Mouse (Mus musculus): ENCODE results near the gene G0s2. TPM values are rescaled to one million over a fixed set of nuclear protein-coding genes. Genes with fewer than 3 reads are reported as not detected.

The G0s2 gene
- total RNA-seq (2014; rRNA removed) (5.3 and 8.6 TPM in 2 replicates), polyA plus RNA-seq (2015; fragmentation: Nextera tagmentation; extraction: Ambion mirVana) (5.8 and 6.5 TPM in 2 replicates)

DNA sequence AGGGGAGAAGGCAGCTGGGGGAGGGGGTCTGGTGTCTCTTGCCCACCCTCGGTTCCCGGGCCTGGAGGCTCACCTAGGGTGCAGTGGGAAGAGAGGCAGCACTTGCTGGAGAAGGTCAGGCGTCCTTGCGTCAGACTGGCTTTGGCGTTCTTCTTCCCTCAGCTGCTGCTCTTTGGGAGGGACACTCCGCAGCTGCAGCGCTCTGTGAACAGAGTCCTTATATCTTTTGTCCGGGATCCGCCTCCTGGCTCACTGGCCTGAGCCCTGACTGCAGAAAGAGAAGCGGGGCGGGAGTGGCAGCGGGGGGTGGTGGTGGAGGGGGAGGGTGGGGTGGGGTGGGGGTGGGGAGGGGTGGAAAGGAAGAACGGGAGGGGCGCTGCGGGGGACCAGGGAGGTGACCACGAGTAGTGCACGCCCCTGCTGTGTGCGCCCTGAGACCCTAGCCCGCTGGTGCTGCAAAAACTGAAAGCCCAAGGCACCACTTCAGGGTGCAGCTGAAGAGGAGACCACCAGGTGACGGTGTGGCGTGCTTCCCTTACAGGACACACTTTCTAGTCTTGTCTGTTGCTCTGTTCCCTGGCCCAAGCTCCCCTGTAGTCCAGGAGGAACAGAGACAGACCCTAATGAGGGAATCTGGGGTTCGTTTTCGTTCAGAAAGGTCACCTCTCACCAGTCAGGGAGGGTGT, at the start of gene G0s2:
Gene G0s2 (minus strand): TSS at position 302 of the 686 bp plus-strand sequence.
- Histone ChIP-seq H3K4me2 (ENCODE audit: low read depth, low read length, poor library complexity, severe bottlenecking) (peak within 1 kb of the TSS; percentile 54), H3K27ac (ENCODE audit: low read depth, low read length) (peak within 1 kb of the TSS; percentile 67), H3K36me3 (ENCODE audit: insufficient read depth, low read length) (no peaks in the 10 kb centered on the region), H3K9me3 (ENCODE audit: low read length) (no peaks in the 10 kb centered on the region), H3K4me3 (ENCODE audit: low read depth, low read length) (peak within 1 kb of the TSS; percentile 25), H3K4me1 (ENCODE audit: insufficient read depth, low read length) (0 out of 2 replicates have a peak, but pooled peaks cover 5% of the 10 kb centered on the region), H3K27me3 (ENCODE audit: insufficient read depth, low read length) (no peaks in the 10 kb centered on the region), H3K9ac (replicated peaks; ENCODE audit: low read length, poor library complexity, severe bottlenecking) (peak within 1 kb of the TSS; percentile 51)
- peak; percentile 77 for ATAC-seq (ENCODE audit: low FRiP score)
- WGBS = 3% methylated on average over 18 of the region's 23 CpGs
- DNase-seq (ENCODE audit: low spot score) = peak; percentile 63
- peak; percentile 72 for TF ChIP-seq CTCF (IDR thresholded peaks at IDR 0.05)

DNA sequence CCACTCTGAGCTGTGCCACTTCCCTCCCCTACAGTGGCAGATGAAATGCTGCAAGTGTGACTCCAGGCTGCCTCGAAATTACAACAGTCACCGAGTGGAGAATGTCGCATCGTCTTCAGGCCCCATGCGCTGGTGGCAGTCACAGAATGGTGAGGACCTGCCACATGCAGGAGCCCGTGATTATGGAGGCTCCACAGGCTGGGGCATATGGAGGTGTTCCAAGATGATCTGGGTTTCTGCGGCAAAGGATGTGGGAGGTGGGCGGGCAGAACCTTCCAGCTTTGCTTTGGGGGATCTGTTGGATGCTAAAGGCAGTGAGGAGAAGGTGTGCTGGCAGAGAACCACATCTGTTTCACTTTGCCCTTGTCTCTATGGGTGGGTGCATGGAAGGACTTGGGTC, 47.4 kb upstream of the G0s2 start:
- H3K9ac ChIP-seq (replicated peaks; ENCODE audit: low read length, poor library complexity, severe bottlenecking) = no peak overlapping the region
- H3K9me3 ChIP-seq (ENCODE audit: low read length) = no peaks in the 10 kb centered on the region
- H3K4me1 ChIP-seq (ENCODE audit: insufficient read depth, low read length) = 0 out of 2 replicates have a peak, but pooled peaks cover 5% of the 10 kb centered on the region
- no peaks in the 10 kb centered on the region for H3K36me3 ChIP-seq (ENCODE audit: insufficient read depth, low read length)
- H3K27ac ChIP-seq (ENCODE audit: low read depth, low read length) = no peak overlapping the region
- WGBS = 90% methylated on average over 8 of the region's 8 CpGs
- no peak for TF ChIP-seq CTCF (IDR thresholded peaks at IDR 0.05)
- ATAC-seq (ENCODE audit: low FRiP score) (no peak), DNase-seq (ENCODE audit: low spot score) (no peak)
- H3K27me3 ChIP-seq (ENCODE audit: insufficient read depth, low read length) = no peaks in the 10 kb centered on the region
- H3K4me2 ChIP-seq (ENCODE audit: low read depth, low read length, poor library complexity, severe bottlenecking) = no peak overlapping the region
- no peak overlapping the region for H3K4me3 ChIP-seq (ENCODE audit: low read depth, low read length)

DNA sequence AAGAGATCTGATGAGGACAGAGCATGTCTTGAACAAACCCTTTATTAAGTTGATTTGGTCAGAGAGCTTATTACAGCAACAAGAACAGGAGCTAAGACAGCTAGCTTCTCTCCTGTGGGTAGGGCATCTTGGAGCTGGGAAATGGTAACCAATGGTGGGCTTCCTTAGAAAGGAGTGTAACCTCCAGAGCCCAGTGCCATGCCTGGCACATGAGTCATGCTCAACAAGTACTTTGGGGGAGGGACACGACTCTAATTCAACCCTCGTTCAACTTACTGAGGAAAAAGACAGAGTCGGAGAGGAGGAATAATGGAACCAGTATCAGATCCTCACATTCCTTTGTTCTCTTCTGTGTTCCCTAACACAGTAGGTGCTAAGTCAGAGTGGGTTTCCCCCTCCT, 46.7 kb upstream of the G0s2 start:
- no peak for TF ChIP-seq CTCF (IDR thresholded peaks at IDR 0.05)
- no peak for ATAC-seq (ENCODE audit: low FRiP score)
- Histone ChIP-seq H3K36me3 (ENCODE audit: insufficient read depth, low read length) (no peaks in the 10 kb centered on the region), H3K27ac (ENCODE audit: low read depth, low read length) (no peak overlapping the region), H3K4me1 (ENCODE audit: insufficient read depth, low read length) (0 out of 2 replicates have a peak, but pooled peaks cover 5% of the 10 kb centered on the region), H3K9ac (replicated peaks; ENCODE audit: low read length, poor library complexity, severe bottlenecking) (no peak overlapping the region), H3K27me3 (ENCODE audit: insufficient read depth, low read length) (no peaks in the 10 kb centered on the region), H3K4me3 (ENCODE audit: low read depth, low read length) (no peak overlapping the region), H3K4me2 (ENCODE audit: low read depth, low read length, poor library complexity, severe bottlenecking) (no peak overlapping the region), H3K9me3 (ENCODE audit: low read length) (no peaks in the 10 kb centered on the region)
- 48% methylated on average over 3 of the region's 3 CpGs for WGBS
- no peak for DNase-seq (ENCODE audit: low spot score)

DNA sequence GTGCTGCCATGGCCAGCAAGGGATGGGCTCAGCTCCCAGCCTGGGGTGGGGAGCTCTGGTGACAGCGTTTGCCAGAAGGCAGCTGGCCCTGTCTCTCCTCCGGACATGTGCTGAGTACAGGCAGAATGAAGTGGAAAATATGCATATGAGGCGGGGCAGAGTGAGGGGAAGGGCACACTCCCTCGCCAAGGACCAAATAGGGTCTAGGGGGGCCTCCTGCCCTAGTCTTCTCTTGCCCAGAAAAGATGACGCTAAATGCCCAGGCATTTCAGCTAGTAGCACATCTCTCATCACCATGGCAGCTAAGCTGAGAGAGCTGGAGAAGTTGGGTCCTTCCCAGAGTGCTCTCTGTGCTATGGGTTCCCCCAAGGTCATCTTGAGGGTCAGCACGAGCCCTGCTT, 44.1 kb upstream of the G0s2 start:
- 22% methylated on average over 6 of the region's 6 CpGs for whole genome bisulfite sequencing
- Histone ChIP-seq H3K4me3 (ENCODE audit: low read depth, low read length) (no peak overlapping the region), H3K9me3 (ENCODE audit: low read length) (no peaks in the 10 kb centered on the region), H3K27ac (ENCODE audit: low read depth, low read length) (no peak overlapping the region), H3K9ac (replicated peaks; ENCODE audit: low read length, poor library complexity, severe bottlenecking) (no peak overlapping the region), H3K4me2 (ENCODE audit: low read depth, low read length, poor library complexity, severe bottlenecking) (no peak overlapping the region), H3K36me3 (ENCODE audit: insufficient read depth, low read length) (no peaks in the 10 kb centered on the region), H3K27me3 (ENCODE audit: insufficient read depth, low read length) (no peaks in the 10 kb centered on the region), H3K4me1 (ENCODE audit: insufficient read depth, low read length) (0 out of 2 replicates have a peak, but pooled peaks cover 5% of the 10 kb centered on the region)
- DNase-seq (ENCODE audit: low spot score) (peak; percentile 83), ATAC-seq (ENCODE audit: low FRiP score) (peak; percentile 72)
- no peak for TF ChIP-seq CTCF (IDR thresholded peaks at IDR 0.05)

DNA sequence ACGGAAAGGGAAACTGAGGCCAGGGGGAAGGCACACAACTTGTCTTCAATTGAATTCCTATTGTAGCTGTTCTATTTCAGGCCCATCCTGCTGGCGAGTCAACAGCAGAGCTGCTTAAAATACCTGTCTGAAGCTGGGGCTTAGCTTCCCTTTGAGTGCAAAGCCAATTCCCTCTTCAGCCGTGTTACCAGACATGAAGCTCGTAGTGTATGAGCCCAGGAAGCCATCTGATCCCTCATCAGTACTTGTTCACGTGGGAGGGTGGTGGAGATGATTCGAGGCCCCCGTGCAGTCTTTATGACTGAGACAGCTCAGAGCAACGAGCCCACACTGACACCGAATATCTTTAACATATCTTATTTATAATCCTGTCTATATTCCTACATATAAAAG, 43.3 kb upstream of the G0s2 start:
- no peak overlapping the region for H3K4me3 ChIP-seq (ENCODE audit: low read depth, low read length)
- ATAC-seq (ENCODE audit: low FRiP score) (no peak), DNase-seq (ENCODE audit: low spot score) (no peak)
- H3K4me2 ChIP-seq (ENCODE audit: low read depth, low read length, poor library complexity, severe bottlenecking) = no peak overlapping the region
- no peak for TF ChIP-seq CTCF (IDR thresholded peaks at IDR 0.05)
- 0 out of 2 replicates have a peak, but pooled peaks cover 5% of the 10 kb centered on the region for H3K4me1 ChIP-seq (ENCODE audit: insufficient read depth, low read length)
- no peak overlapping the region for H3K9ac ChIP-seq (replicated peaks; ENCODE audit: low read length, poor library complexity, severe bottlenecking)
- no peaks in the 10 kb centered on the region for H3K36me3 ChIP-seq (ENCODE audit: insufficient read depth, low read length)
- WGBS = 73% methylated on average over 9 of the region's 9 CpGs
- no peaks in the 10 kb centered on the region for H3K27me3 ChIP-seq (ENCODE audit: insufficient read depth, low read length)
- H3K27ac ChIP-seq (ENCODE audit: low read depth, low read length) = no peak overlapping the region
- no peaks in the 10 kb centered on the region for H3K9me3 ChIP-seq (ENCODE audit: low read length)

DNA sequence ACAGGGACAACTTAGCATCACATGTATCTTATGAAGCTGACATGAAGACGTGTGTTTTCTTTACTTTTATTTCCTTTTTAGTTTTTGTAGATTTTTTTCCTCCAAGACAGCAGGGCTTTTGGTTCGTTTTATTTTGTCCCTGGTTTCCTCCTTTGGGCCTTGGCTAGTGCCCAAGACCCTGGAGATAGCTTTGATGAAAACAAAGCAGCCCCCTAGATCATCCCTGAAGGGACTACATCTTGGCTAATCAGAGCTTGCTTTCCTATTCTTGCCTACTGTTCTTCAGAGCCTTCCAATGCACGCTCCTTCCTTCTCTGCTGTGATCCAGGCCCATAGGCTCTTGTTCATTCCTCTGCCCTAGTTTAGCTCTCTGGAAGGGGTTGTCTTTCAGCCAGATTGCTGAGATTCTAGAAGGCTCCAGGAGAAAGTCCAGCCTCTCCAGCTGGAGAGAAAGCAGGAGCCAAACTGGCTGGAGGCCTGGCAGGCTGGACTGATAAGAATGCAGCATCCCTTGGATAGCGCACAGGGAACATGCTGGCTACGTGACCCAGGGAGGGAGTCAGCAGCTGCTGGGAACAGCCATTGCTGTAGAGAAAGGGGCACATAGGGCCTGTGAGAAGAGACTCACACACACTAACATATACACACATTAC, 42.8 kb upstream of the G0s2 start:
- 0 out of 2 replicates have a peak, but pooled peaks cover 5% of the 10 kb centered on the region for H3K4me1 ChIP-seq (ENCODE audit: insufficient read depth, low read length)
- WGBS = 61% methylated on average over 5 of the region's 5 CpGs
- no peak for TF ChIP-seq CTCF (IDR thresholded peaks at IDR 0.05)
- H3K27ac ChIP-seq (ENCODE audit: low read depth, low read length) = no peak overlapping the region
- H3K9ac ChIP-seq (replicated peaks; ENCODE audit: low read length, poor library complexity, severe bottlenecking) = no peak overlapping the region
- DNase-seq (ENCODE audit: low spot score) (peak; percentile 65), ATAC-seq (ENCODE audit: low FRiP score) (no peak)
- H3K27me3 ChIP-seq (ENCODE audit: insufficient read depth, low read length) = no peaks in the 10 kb centered on the region
- no peak overlapping the region for H3K4me3 ChIP-seq (ENCODE audit: low read depth, low read length)
- H3K36me3 ChIP-seq (ENCODE audit: insufficient read depth, low read length) = no peaks in the 10 kb centered on the region
- H3K9me3 ChIP-seq (ENCODE audit: low read length) = no peaks in the 10 kb centered on the region
- H3K4me2 ChIP-seq (ENCODE audit: low read depth, low read length, poor library complexity, severe bottlenecking) = no peak overlapping the region
